Comparison of ENCODE assay signal across 8 mouse cellular contexts in the genomic region with DNA sequence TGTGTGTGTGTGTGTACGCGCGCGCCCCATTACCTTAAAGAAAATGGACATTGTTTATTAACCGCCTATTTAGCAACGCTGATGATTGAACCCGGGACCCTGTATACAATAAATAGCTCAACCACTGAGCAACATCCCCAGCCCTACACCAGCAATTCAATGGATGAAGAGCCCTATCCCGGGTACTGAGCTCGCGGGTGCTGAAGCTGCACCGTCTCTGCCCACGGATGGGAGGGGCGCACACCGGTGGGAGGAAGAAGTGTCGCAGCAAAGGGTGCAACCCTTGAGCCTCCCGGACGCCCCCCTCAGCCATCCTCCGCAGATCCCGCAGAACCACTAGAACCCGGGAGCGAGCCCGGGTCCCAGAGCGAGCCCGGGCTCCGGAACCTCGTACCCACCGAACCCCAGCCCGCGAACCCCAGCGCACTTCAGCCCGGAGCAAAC. TPM values are rescaled to one million over a fixed set of nuclear protein-coding genes. Genes with fewer than 3 reads are reported as not detected.
DNase-seq lines count a peak whose midpoint lies in the region; ATAC-seq and TF ChIP-seq lines count a peak whose summit lies in the region.

No protein-coding gene starts in this region.

- H3K4me2 ChIP-seq in kidney, embryonic 14.5 days (replicated peaks; ENCODE audit: low read depth, low read length) = peak overlapping the region; percentile 77
- peak overlapping the region; percentile 67 for H3K4me2 ChIP-seq in midbrain, embryonic 11.5 days

- no peak for TF ChIP-seq EP300 in ES-Bruce4 (IDR thresholded peaks at IDR 0.05; ENCODE audit: insufficient read depth, low read depth, low read length)

- no peak for DNase-seq in kidney, adult 18-20 months
- DNase-seq in embryo, embryonic 10.5 days (ENCODE audit: low spot score) = peak; percentile 68
- DNase-seq in induced T-regulatory cell, adult 2 months (ENCODE audit: low read depth) = peak; percentile 78
- DNase-seq in midbrain, embryonic 11.5 days (ENCODE audit: low spot score, missing footprints) = no peak
- DNase-seq in ovary, postnatal 36 days (ENCODE audit: low spot score) = no peak
- no peak for DNase-seq in urinary bladder, adult 18-20 months (ENCODE audit: low spot score in 2 of 2)

- peak overlapping the region; percentile 77 for H3K4me3 ChIP-seq in kidney, embryonic 14.5 days (ENCODE audit: low read length)
- H3K4me3 ChIP-seq in ES-Bruce4 (ENCODE audit: low read depth, low read length) = peak overlapping the region; percentile 73
- H3K4me3 ChIP-seq in midbrain, embryonic 11.5 days (ENCODE audit: low read depth, low read length) = peak overlapping the region; percentile 71

- peak overlapping the region; percentile 65 for H3K9ac ChIP-seq in kidney, embryonic 14.5 days (ENCODE audit: low read depth, low read length)
- peak overlapping the region; percentile 54 for H3K9ac ChIP-seq in ES-Bruce4 (ENCODE audit: low read depth, poor library complexity, severe bottlenecking)
- peak overlapping the region; percentile 81 for H3K9ac ChIP-seq in midbrain, embryonic 11.5 days (ENCODE audit: low read length)

- TF ChIP-seq CTCF in ES-Bruce4 (IDR thresholded peaks at IDR 0.05; ENCODE audit: low read depth, low read length) = no peak

- H3K27me3 ChIP-seq in kidney, embryonic 14.5 days (ENCODE audit: control insufficient read depth, insufficient read depth, low read length) = peaks cover 10% of the 10 kb centered on the region
- H3K27me3 ChIP-seq in ES-Bruce4 (ENCODE audit: control insufficient read depth, insufficient read depth, low read length, poor library complexity, severe bottlenecking) = no peaks in the 10 kb centered on the region
- peaks cover 5% of the 10 kb centered on the region for H3K27me3 ChIP-seq in midbrain, embryonic 11.5 days (ENCODE audit: control insufficient read depth, insufficient read depth, low read length)

- H3K9me3 ChIP-seq in kidney, embryonic 14.5 days (ENCODE audit: control insufficient read depth, low read length) = no peaks in the 10 kb centered on the region
- no peaks in the 10 kb centered on the region for H3K9me3 ChIP-seq in ES-Bruce4 (replicated peaks; ENCODE audit: control insufficient read depth, insufficient read depth, low read length, poor library complexity, severe bottlenecking)
- H3K9me3 ChIP-seq in midbrain, embryonic 11.5 days (ENCODE audit: control insufficient read depth, low read length) = no peaks in the 10 kb centered on the region

- H3K36me3 ChIP-seq in kidney, embryonic 14.5 days (ENCODE audit: control insufficient read depth, insufficient read depth, low read length) = no peaks in the 10 kb centered on the region
- peaks cover 4% of the 10 kb centered on the region for H3K36me3 ChIP-seq in ES-Bruce4 (ENCODE audit: control insufficient read depth, insufficient read depth, low read length, poor library complexity, severe bottlenecking)
- H3K36me3 ChIP-seq in midbrain, embryonic 11.5 days (ENCODE audit: control insufficient read depth, insufficient read depth, low read length) = no peaks in the 10 kb centered on the region

- no peak for TF ChIP-seq POLR2A in ES-Bruce4 (IDR thresholded peaks at IDR 0.05; ENCODE audit: insufficient read depth, low read length)

- WGBS in kidney, embryonic 14.5 days = under 1% methylated on average over 31 of the region's 31 CpGs
- under 1% methylated on average over 31 of the region's 31 CpGs for WGBS in midbrain, embryonic 11.5 days

- H3K27ac ChIP-seq in kidney, embryonic 14.5 days (ENCODE audit: low read depth, low read length) = peak overlapping the region; percentile 49; the same call in 1 of the 2 replicates
- no peak overlapping the region for H3K27ac ChIP-seq in ES-Bruce4 (ENCODE audit: insufficient read depth, low read length)
- peak overlapping the region; percentile 84 for H3K27ac ChIP-seq in midbrain, embryonic 11.5 days (ENCODE audit: low read depth, low read length)

- peak; percentile 66 for ATAC-seq in kidney, embryonic 14.5 days (ENCODE audit: low FRiP score, low TSS enrichment)
- peak; percentile 85 for ATAC-seq in midbrain, embryonic 11.5 days (ENCODE audit: low FRiP score)

- no peaks in the 10 kb centered on the region for H3K4me1 ChIP-seq in kidney, embryonic 14.5 days (ENCODE audit: control insufficient read depth, insufficient read depth, low read length)
- H3K4me1 ChIP-seq in ES-Bruce4 (ENCODE audit: control insufficient read depth, insufficient read depth, low read length) = no peaks in the 10 kb centered on the region
- no peaks in the 10 kb centered on the region for H3K4me1 ChIP-seq in midbrain, embryonic 11.5 days (ENCODE audit: control insufficient read depth, insufficient read depth, low read length)

RNA-seq across cellular contexts. Expression of gene Slc25a30, which starts 0.4 kb away (rescaled TPM):
- 8.1 and 9.6 TPM in 2 replicates for polyA plus RNA-seq in kidney, embryonic 14.5 days (2014; fragmentation: Nextera tagmentation; extraction: Ambion mirVana)
- polyA plus RNA-seq in ES-Bruce4 (2011; ENCODE audit: insufficient read depth, insufficient read length, low read depth, missing spikeins) = 70.6 and 73.3 TPM in 2 replicates
- 7.0 and 8.8 TPM in 2 replicates for polyA plus RNA-seq in midbrain, embryonic 11.5 days (2014; fragmentation: Nextera tagmentation; extraction: Ambion mirVana)

RNA-seq across cellular contexts. Expression of gene Cog3, which starts 32.1 kb away (rescaled TPM):
- polyA plus RNA-seq in kidney, embryonic 14.5 days (2014; fragmentation: Nextera tagmentation; extraction: Ambion mirVana) = 12.0 and 24.9 TPM in 2 replicates
- 24.6 and 25.5 TPM in 2 replicates for polyA plus RNA-seq in ES-Bruce4 (2011; ENCODE audit: insufficient read depth, insufficient read length, low read depth, missing spikeins)
- 23.3 and 27.5 TPM in 2 replicates for polyA plus RNA-seq in midbrain, embryonic 11.5 days (2014; fragmentation: Nextera tagmentation; extraction: Ambion mirVana)

RNA-seq across cellular contexts. Expression of gene Tpt1, which starts 58.4 kb away (rescaled TPM):
- 1,151 and 1,339 TPM in 2 replicates for polyA plus RNA-seq in kidney, embryonic 14.5 days (2014; fragmentation: Nextera tagmentation; extraction: Ambion mirVana)
- polyA plus RNA-seq in ES-Bruce4 (2011; ENCODE audit: insufficient read depth, insufficient read length, low read depth, missing spikeins) = 3,060 and 3,539 TPM in 2 replicates
- polyA plus RNA-seq in midbrain, embryonic 11.5 days (2014; fragmentation: Nextera tagmentation; extraction: Ambion mirVana) = 1,099 and 1,119 TPM in 2 replicates

Comparison
In these comparisons a context has a peak if more than half of its experiments do, and no peak if none do; other contexts are left out.
1. DNase-seq: peak in embryo, embryonic 10.5 days (single experiment) and induced T-regulatory cell, adult 2 months (single experiment); none in kidney, adult 18-20 months (single experiment), midbrain, embryonic 11.5 days (single experiment), ovary, postnatal 36 days (single experiment) and urinary bladder, adult 18-20 months (0 of 2).
2. Peak in every context shown above with its lines, with median percentiles within 50 percentile points of each other: H3K4me3 ChIP-seq and H3K9ac ChIP-seq.